Mouse (Mus musculus) intestine, postnatal 0 days (tissue): ENCODE measurements around the gene Rnf185. TPM values are rescaled to one million over a fixed set of nuclear protein-coding genes. Genes with fewer than 3 reads are reported as not detected.

ENCODE experiments used
- ATAC-seq: fragments of 200-750 bp; cut with Nextera tagmentation; 2 replicates; pipeline ENCODE4 v1.8.0; 2017; ENCODE audit warnings: mild to moderate bottlenecking, moderate TSS enrichment, moderate library complexity
- H3K27ac ChIP-seq: fragments of 300-500 bp; sonication (generic); 2 replicates; pipeline ENCODE4 v1.5.1; 2014; ENCODE audit warnings: mild to moderate bottlenecking, low read depth, low read length, moderate library complexity
- H3K27me3 ChIP-seq: fragments of 300-500 bp; sonication (generic); replicated peaks from 2 replicates; pipeline ENCODE4 v1.6.1; 2014; ENCODE audit warnings: low read length, mixed read lengths; ENCODE audit not compliant: control insufficient read depth, insufficient read depth
- H3K36me3 ChIP-seq: fragments of 300-500 bp; sonication (generic); 2 replicates; pipeline ENCODE4 v1.6.1; 2014; ENCODE audit warnings: mild to moderate bottlenecking, moderate library complexity; ENCODE audit not compliant: control insufficient read depth, insufficient read depth
- H3K4me1 ChIP-seq: fragments of 300-500 bp; sonication (generic); replicated peaks from 2 replicates; pipeline ENCODE4 v1.6.1; 2014; ENCODE audit warnings: antibody characterized with exemption, low read length, mixed read lengths; ENCODE audit not compliant: control insufficient read depth, insufficient read depth
- H3K4me2 ChIP-seq: fragments of 300-500 bp; sonication (generic); replicated peaks from 2 replicates; pipeline ENCODE4 v1.6.1; 2014; ENCODE audit warnings: low read depth, mild to moderate bottlenecking, moderate library complexity
- H3K4me3 ChIP-seq: fragments of 300-500 bp; sonication (generic); 2 replicates; pipeline ENCODE4 v1.5.1; 2014; ENCODE audit warnings: low read depth, low read length
- H3K9ac ChIP-seq: fragments of 300-500 bp; sonication (generic); 2 replicates; pipeline ENCODE4 v1.6.1; 2014; ENCODE audit warnings: mild to moderate bottlenecking, low read depth, low read length
- H3K9me3 ChIP-seq: fragments of 300-500 bp; sonication (generic); 2 replicates; pipeline ENCODE4 v1.6.1; 2016; ENCODE audit warnings: mixed run types; ENCODE audit not compliant: control insufficient read depth
- CTCF ChIP-seq: sonication (generic); IDR thresholded peaks from 2 replicates; pipeline ENCODE4 v1.5.1; 2016; ENCODE audit warnings: low read depth, mild to moderate bottlenecking, control low read depth, antibody characterized with exemption, moderate library complexity
- WGBS: fragments of 180-500 bp; shearing (Covaris S2); extraction: QIAGEN DNeasy Blood & Tissue Kit; methylation state at CpG from one replicate; pipeline ENCODE4 v1.1.7; 2014; 5-methylcytosine and 5-hydroxymethylcytosine counted together
- polyA plus RNA-seq: library from polyadenylated mRNA; unstranded; fragments of >200 nt; fragmentation: Nextera tagmentation; extraction: Ambion mirVana; gene quantifications from 2 replicates; pipeline ENCODE4 v1.2.1, GENCODE M21; 2015

The Rnf185 gene
- polyA plus RNA-seq, 1 experiment from 2014 or later = 31.1 TPM

GRCm38 (mm10) chr11:3373591-3374292 lies 78.4 kb downstream of the Rnf185 start:
- no peak for TF ChIP-seq CTCF
- Histone ChIP-seq H3K4me2 (no peak overlapping the region; the same call in 1 of the 2 replicates), H3K4me1 (0 out of 2 replicates have a peak, but pooled peaks cover 8% of the 10 kb centered on the region), H3K27ac (no peak overlapping the region), H3K27me3 (no peaks in the 10 kb centered on the region), H3K36me3 (0 out of 2 replicates have a peak, but pooled peaks cover 9% of the 10 kb centered on the region), H3K4me3 (no peak overlapping the region), H3K9ac (no peak overlapping the region), H3K9me3 (no peaks in the 10 kb centered on the region)
- 70% methylated on average over 7 of the region's 7 CpGs for WGBS
- ATAC-seq = no peak

- Histone ChIP-seq H3K27me3 (no peaks in the 10 kb centered on the region), H3K4me2 (peak overlapping the region; percentile 78), H3K9me3 (no peaks in the 10 kb centered on the region), H3K27ac (0 out of 2 replicates have a peak overlapping the region, but pooled peaks have one; percentile 55), H3K9ac (peak overlapping the region; percentile 56; the same call in 1 of the 2 replicates), H3K4me3 (peak overlapping the region; percentile 49), H3K4me1 (peaks cover 8% of the 10 kb centered on the region; the same call in 1 of the 2 replicates), H3K36me3 (no peaks in the 10 kb centered on the region)
- no peak for TF ChIP-seq CTCF
- WGBS = 25% methylated on average over 7 of the region's 7 CpGs
- no peak for ATAC-seq
Observed at GRCm38 (mm10) chr11:3371599-3372295, 80.4 kb downstream of the Rnf185 start.

- no peaks in the 10 kb centered on the region; the same call in 1 of the 2 replicates for H3K36me3 ChIP-seq
- peaks cover 8% of the 10 kb centered on the region; the same call in 1 of the 2 replicates for H3K4me1 ChIP-seq
- peak overlapping the region; percentile 78 for H3K4me2 ChIP-seq
- H3K9me3 ChIP-seq = no peaks in the 10 kb centered on the region
- ATAC-seq = peak; percentile 66
- TF ChIP-seq CTCF = peak; percentile 18; the same call in 1 of the 2 replicates
- H3K9ac ChIP-seq = peak overlapping the region; percentile 56
- no peaks in the 10 kb centered on the region for H3K27me3 ChIP-seq
- H3K4me3 ChIP-seq = peak overlapping the region; percentile 49
- 10% methylated on average over 27 of the region's 27 CpGs for WGBS
- peak overlapping the region; percentile 55 for H3K27ac ChIP-seq
Observed at GRCm38 (mm10) chr11:3370928-3371598, 81.1 kb downstream of the Rnf185 start.

- Histone ChIP-seq H3K27me3 (no peaks in the 10 kb centered on the region), H3K36me3 (no peaks in the 10 kb centered on the region; the same call in 1 of the 2 replicates), H3K9me3 (no peaks in the 10 kb centered on the region), H3K4me3 (peak overlapping the region; percentile 49), H3K9ac (0 out of 2 replicates have a peak overlapping the region, but pooled peaks have one; percentile 56), H3K4me2 (peak overlapping the region; percentile 78), H3K27ac (peak overlapping the region; percentile 83), H3K4me1 (peaks cover 8% of the 10 kb centered on the region; the same call in 1 of the 2 replicates)
- WGBS = 61% methylated on average over 2 of the region's 2 CpGs
- TF ChIP-seq CTCF = no peak
- ATAC-seq = no peak
Observed at GRCm38 (mm10) chr11:3370162-3370561, 82.0 kb downstream of the Rnf185 start.

GRCm38 (mm10) chr11:3369449-3369848 lies 82.7 kb downstream of the Rnf185 start:
- Histone ChIP-seq H3K9ac (no peak overlapping the region), H3K9me3 (no peaks in the 10 kb centered on the region), H3K27me3 (no peaks in the 10 kb centered on the region), H3K4me2 (peak overlapping the region; percentile 78), H3K27ac (peak overlapping the region; percentile 83), H3K36me3 (no peaks in the 10 kb centered on the region; the same call in 1 of the 2 replicates), H3K4me3 (peak overlapping the region; percentile 49; the same call in 1 of the 2 replicates), H3K4me1 (peaks cover 8% of the 10 kb centered on the region; the same call in 1 of the 2 replicates)
- WGBS = 59% methylated on average over 5 of the region's 5 CpGs
- ATAC-seq = peak; percentile 36
- no peak for TF ChIP-seq CTCF
